Mouse (Mus musculus) heart, adult 2 months (tissue): Measurements from ENCODE around the gene Prkag2.

Source experiments
- CTCF ChIP-seq: fragments of 200-600 bp; IDR thresholded peaks from 2 replicates; pipeline ENCODE4 v1.8.1; 2022; ENCODE audit warnings: antibody characterized with exemption, mild to moderate bottlenecking, moderate library complexity
- POLR2A ChIP-seq: fragments of 200-500 bp; IDR thresholded peaks from 2 replicates; pipeline ENCODE4 v1.6.1; 2011; ENCODE audit warnings: mild to moderate bottlenecking, low read depth, low read length, control low read depth; ENCODE audit not compliant: insufficient read depth

DNA sequence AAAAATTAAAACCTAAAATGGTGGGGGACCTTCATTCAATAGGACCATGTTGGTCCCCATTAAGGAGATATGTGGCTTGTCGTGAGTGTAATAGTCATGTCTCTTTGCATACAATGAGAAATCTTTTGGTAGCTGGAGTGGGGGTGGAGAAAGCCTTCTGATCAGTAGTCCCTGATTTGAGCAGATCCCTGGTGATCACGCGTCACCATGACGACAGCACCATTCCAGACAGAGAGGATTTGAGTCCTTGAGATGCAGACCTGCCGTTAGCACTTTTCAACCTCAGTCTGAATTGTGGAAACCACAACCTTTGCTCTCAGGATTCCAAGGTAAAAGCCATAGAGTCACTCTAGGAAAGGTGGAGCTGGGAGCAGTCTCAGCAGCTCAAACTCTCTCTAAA lies 18.7 kb upstream of the Prkag2 start:
- no peak for TF ChIP-seq POLR2A
- TF ChIP-seq CTCF: no peak
